Mouse (Mus musculus): ENCODE measurements around the gene Rad18. TPM values are rescaled to one million over a fixed set of nuclear protein-coding genes. Genes with fewer than 3 reads are reported as not detected.

Gene Rad18
- polyA plus RNA-seq (2015; fragmentation: Nextera tagmentation; extraction: Ambion mirVana), result 13.4 and 13.7 TPM in 2 replicates

GRCm38 (mm10) chr6:112696056-112696950 is at the start of gene Rad18:
TSS of gene Rad18 (minus strand) at chr6:112696686.
- Histone ChIP-seq H3K9me3 (no peaks in the 10 kb centered on the region), H3K4me1 (replicated peaks) (peaks cover 10% of the 10 kb centered on the region), H3K27me3 (peaks cover 5% of the 10 kb centered on the region; the same call in 1 of the 2 replicates), H3K4me3 (peak within 1 kb of the TSS; percentile 77), H3K4me2 (peak within 1 kb of the TSS; percentile 84), H3K36me3 (no peaks in the 10 kb centered on the region), H3K27ac (replicated peaks) (no peak within 1 kb of the TSS), H3K9ac (peak within 1 kb of the TSS; percentile 73)
- WGBS, result under 1% methylated on average over 77 of the region's 77 CpGs
- ATAC-seq (ENCODE audit: low read depth), result peak; percentile 94

- Histone ChIP-seq H3K27me3 (no peaks in the 10 kb centered on the region), H3K4me1 (replicated peaks) (no peaks in the 10 kb centered on the region), H3K4me2 (no peak overlapping the region), H3K9me3 (no peaks in the 10 kb centered on the region), H3K9ac (no peak overlapping the region), H3K4me3 (no peak overlapping the region), H3K27ac (replicated peaks) (no peak overlapping the region), H3K36me3 (peaks cover 99% of the 10 kb centered on the region)
- 85% methylated on average over 2 of the region's 2 CpGs for WGBS
- no peak for ATAC-seq (ENCODE audit: low read depth)
Measured at GRCm38 (mm10) chr6:112742297-112742696, 45.8 kb upstream of the Rad18 start.

GRCm38 (mm10) chr6:112741766-112742165 is 45.3 kb upstream of the Rad18 start:
- Histone ChIP-seq H3K4me3 (no peak overlapping the region), H3K27me3 (no peaks in the 10 kb centered on the region), H3K9ac (no peak overlapping the region), H3K4me1 (replicated peaks) (no peaks in the 10 kb centered on the region), H3K36me3 (peaks cover 99% of the 10 kb centered on the region), H3K27ac (replicated peaks) (no peak overlapping the region), H3K9me3 (no peaks in the 10 kb centered on the region), H3K4me2 (no peak overlapping the region)
- ATAC-seq (ENCODE audit: low read depth), result no peak
- WGBS, result 90% methylated on average over 5 of the region's 5 CpGs

DNA sequence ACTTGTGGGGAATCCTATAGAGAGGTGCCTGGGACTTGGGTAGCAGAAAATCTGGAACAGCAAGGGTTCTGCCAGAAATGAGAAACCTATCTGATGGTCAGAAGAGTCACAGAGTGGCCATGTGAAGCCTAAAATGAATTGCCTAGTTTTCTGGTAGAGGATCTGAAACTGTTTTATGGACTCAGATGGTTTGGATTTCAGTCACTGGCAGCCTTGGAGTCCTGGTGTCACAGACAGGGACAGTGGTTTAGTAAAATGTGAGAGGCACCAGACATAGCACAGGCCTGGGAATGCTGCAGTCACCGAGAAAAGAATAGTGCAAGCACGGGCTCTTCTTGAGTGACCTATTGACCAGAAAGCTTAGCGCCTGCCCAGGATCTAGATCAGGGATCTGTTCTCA is 43.1 kb upstream of the Rad18 start:
- Histone ChIP-seq H3K27ac (replicated peaks) (no peak overlapping the region), H3K4me1 (replicated peaks) (no peaks in the 10 kb centered on the region), H3K9me3 (no peaks in the 10 kb centered on the region), H3K36me3 (peaks cover 99% of the 10 kb centered on the region), H3K27me3 (no peaks in the 10 kb centered on the region), H3K4me3 (no peak overlapping the region), H3K9ac (no peak overlapping the region), H3K4me2 (no peak overlapping the region)
- WGBS, result 92% methylated on average over 3 of the region's 3 CpGs
- ATAC-seq (ENCODE audit: low read depth), result no peak

GRCm38 (mm10) chr6:112738924-112739323 is 42.4 kb upstream of the Rad18 start:
- Histone ChIP-seq H3K27ac (replicated peaks) (no peak overlapping the region), H3K4me1 (replicated peaks) (no peaks in the 10 kb centered on the region), H3K27me3 (no peaks in the 10 kb centered on the region), H3K9ac (no peak overlapping the region), H3K9me3 (no peaks in the 10 kb centered on the region), H3K4me2 (no peak overlapping the region), H3K36me3 (peaks cover 99% of the 10 kb centered on the region), H3K4me3 (no peak overlapping the region)
- WGBS, result 86% methylated on average over 6 of the region's 6 CpGs
- no peak for ATAC-seq (ENCODE audit: low read depth)

DNA sequence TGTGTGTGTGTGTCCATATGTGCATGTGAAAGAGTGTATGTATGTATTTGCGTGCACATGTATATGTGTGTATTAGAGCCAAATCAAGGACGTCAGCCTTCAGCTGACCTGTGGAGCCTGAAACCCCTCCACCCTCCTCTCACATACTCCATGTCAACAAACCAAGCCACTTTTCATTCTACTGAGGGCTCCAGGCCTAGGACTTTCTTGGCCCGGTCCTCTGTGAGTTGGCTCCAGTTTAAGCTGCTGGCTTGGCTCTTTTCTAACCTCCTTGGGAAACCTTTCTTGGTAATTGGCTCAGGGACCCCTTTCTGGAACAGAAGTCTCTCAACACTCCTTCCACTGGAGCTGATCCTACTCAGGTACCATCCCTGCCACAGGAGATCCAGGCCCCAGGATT is 40.0 kb upstream of the Rad18 start:
- H3K36me3 ChIP-seq, result peaks cover 99% of the 10 kb centered on the region
- no peak overlapping the region for H3K27ac ChIP-seq (replicated peaks)
- WGBS, result 92% methylated on average over 3 of the region's 3 CpGs
- no peak overlapping the region for H3K4me3 ChIP-seq
- no peaks in the 10 kb centered on the region for H3K27me3 ChIP-seq
- H3K4me2 ChIP-seq, result no peak overlapping the region
- H3K9ac ChIP-seq, result no peak overlapping the region
- ATAC-seq (ENCODE audit: low read depth), result no peak
- H3K9me3 ChIP-seq, result no peaks in the 10 kb centered on the region
- no peaks in the 10 kb centered on the region for H3K4me1 ChIP-seq (replicated peaks)

DNA sequence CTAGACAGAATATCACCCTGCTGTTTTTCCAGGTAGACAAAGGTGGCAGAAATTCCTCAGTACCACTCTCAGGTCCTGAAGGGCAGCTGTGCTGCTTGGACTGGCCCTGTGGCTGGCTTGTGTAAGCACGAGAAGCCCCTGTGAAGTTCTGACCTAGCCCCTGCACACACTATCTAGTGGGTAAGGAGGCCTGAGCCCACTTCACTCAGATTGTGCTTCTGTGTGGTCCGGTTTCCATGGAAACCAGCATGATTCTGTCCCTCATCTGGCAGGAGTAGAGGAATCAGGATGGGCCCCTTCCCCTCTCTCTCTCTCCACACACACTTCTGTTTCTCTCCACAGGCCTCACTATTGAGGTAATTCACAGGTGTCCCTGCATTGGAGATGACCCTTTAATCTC is 38.6 kb upstream of the Rad18 start:
- H3K27me3 ChIP-seq, result no peaks in the 10 kb centered on the region
- H3K36me3 ChIP-seq, result peaks cover 99% of the 10 kb centered on the region
- no peak for ATAC-seq (ENCODE audit: low read depth)
- 0 out of 2 replicates have a peak, but pooled peaks cover under 1% of the 10 kb centered on the region for H3K4me1 ChIP-seq (replicated peaks)
- no peak overlapping the region for H3K9ac ChIP-seq
- H3K27ac ChIP-seq (replicated peaks), result no peak overlapping the region
- H3K4me3 ChIP-seq, result no peak overlapping the region
- WGBS, result 86% methylated on average over 2 of the region's 2 CpGs
- no peaks in the 10 kb centered on the region for H3K9me3 ChIP-seq
- no peak overlapping the region for H3K4me2 ChIP-seq

- Histone ChIP-seq H3K27ac (replicated peaks) (no peak overlapping the region), H3K4me2 (no peak overlapping the region), H3K27me3 (no peaks in the 10 kb centered on the region), H3K4me1 (replicated peaks) (peaks cover 12% of the 10 kb centered on the region), H3K36me3 (peaks cover 97% of the 10 kb centered on the region), H3K4me3 (no peak overlapping the region), H3K9me3 (no peaks in the 10 kb centered on the region), H3K9ac (no peak overlapping the region)
- 81% methylated on average over 5 of the region's 5 CpGs for WGBS
- ATAC-seq (ENCODE audit: low read depth), result no peak
Measured at GRCm38 (mm10) chr6:112733942-112734341, 37.5 kb upstream of the Rad18 start.

DNA sequence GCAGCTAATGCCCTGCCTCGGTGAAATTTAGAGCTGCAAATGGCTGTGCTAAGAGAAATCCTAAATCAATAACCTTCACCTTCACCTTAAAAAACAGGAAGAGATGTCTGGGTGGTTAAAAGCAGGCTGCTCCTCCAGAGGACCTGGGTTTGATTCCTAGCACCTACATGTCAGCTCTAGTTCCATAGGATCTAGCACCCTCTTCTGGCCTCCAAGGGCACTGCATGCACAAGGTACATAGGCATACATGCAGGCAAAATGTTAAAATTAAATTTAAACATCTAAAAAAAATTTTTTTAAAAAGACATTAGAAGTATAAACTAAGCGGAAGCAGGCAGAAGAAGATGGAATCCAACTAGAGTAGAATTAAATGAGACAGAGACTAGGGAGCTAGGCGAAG is 35.9 kb upstream of the Rad18 start:
- no peaks in the 10 kb centered on the region for H3K9me3 ChIP-seq
- 97% methylated on average over 3 of the region's 3 CpGs for WGBS
- H3K9ac ChIP-seq, result no peak overlapping the region
- no peak overlapping the region for H3K4me3 ChIP-seq
- H3K36me3 ChIP-seq, result peaks cover 98% of the 10 kb centered on the region
- H3K27me3 ChIP-seq, result no peaks in the 10 kb centered on the region
- no peak overlapping the region for H3K27ac ChIP-seq (replicated peaks)
- no peak for ATAC-seq (ENCODE audit: low read depth)
- no peak overlapping the region for H3K4me2 ChIP-seq
- H3K4me1 ChIP-seq (replicated peaks), result peaks cover 18% of the 10 kb centered on the region

- no peaks in the 10 kb centered on the region for H3K9me3 ChIP-seq
- H3K9ac ChIP-seq, result no peak overlapping the region
- H3K4me2 ChIP-seq, result no peak overlapping the region
- H3K4me3 ChIP-seq, result no peak overlapping the region
- ATAC-seq (ENCODE audit: low read depth), result no peak
- peaks cover 97% of the 10 kb centered on the region for H3K36me3 ChIP-seq
- H3K4me1 ChIP-seq (replicated peaks), result peaks cover 18% of the 10 kb centered on the region
- no peaks in the 10 kb centered on the region for H3K27me3 ChIP-seq
- no peak overlapping the region for H3K27ac ChIP-seq (replicated peaks)
- 96% methylated on average over 10 of the region's 10 CpGs for WGBS
Measured at GRCm38 (mm10) chr6:112731386-112731785, 34.9 kb upstream of the Rad18 start.

DNA sequence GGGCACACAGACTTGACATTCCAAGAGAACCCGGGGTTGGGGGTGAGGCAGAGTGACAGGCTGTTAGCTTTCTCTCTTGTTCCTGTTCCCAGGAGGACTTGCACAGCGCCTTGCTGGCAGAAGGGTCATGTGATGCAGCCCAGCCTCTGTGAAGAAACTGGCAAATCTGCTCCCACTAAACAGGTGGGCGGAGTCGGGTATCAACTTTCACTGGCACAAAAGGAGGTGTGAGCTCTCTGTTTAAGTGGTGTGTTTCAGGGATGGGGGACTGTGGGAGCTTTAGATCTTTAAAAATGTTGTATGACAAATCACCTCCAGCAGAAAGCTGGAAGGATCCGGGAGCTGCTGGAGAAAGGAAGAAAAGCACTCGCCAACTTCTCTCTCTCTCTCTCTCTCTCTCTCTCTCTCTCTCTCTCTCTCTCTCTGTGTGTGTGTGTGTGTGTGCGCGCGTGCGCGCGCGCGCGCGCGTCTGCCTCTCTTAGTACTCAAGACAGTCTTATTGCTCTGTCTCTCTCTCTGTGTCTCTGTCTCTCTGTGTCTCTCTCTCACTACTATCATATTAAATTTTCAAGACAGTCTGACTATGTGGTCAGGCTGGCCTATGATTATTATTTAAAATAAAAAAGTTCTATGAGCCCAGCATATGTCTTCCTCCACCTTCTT is 32.4 kb upstream of the Rad18 start:
- peaks cover 95% of the 10 kb centered on the region for H3K36me3 ChIP-seq
- H3K27ac ChIP-seq (replicated peaks), result peak overlapping the region; percentile 23; the same call in 1 of the 2 replicates
- H3K4me3 ChIP-seq, result no peak overlapping the region
- peaks cover 18% of the 10 kb centered on the region for H3K4me1 ChIP-seq (replicated peaks)
- H3K9ac ChIP-seq, result 0 out of 2 replicates have a peak overlapping the region, but pooled peaks have one; percentile 38
- H3K27me3 ChIP-seq, result no peaks in the 10 kb centered on the region
- no peaks in the 10 kb centered on the region for H3K9me3 ChIP-seq
- WGBS, result 14% methylated on average over 15 of the region's 17 CpGs
- ATAC-seq (ENCODE audit: low read depth), result peak; percentile 66; the same call in 1 of the 2 replicates
- peak overlapping the region; percentile 25 for H3K4me2 ChIP-seq

GRCm38 (mm10) chr6:112725468-112725867 is 29.0 kb upstream of the Rad18 start:
- Histone ChIP-seq H3K9me3 (no peaks in the 10 kb centered on the region), H3K4me1 (replicated peaks) (peaks cover 22% of the 10 kb centered on the region), H3K27me3 (no peaks in the 10 kb centered on the region), H3K4me2 (no peak overlapping the region), H3K4me3 (no peak overlapping the region), H3K36me3 (peaks cover 87% of the 10 kb centered on the region), H3K9ac (no peak overlapping the region), H3K27ac (replicated peaks) (no peak overlapping the region)
- WGBS, result 93% methylated on average over 4 of the region's 4 CpGs
- ATAC-seq (ENCODE audit: low read depth), result no peak
